Mouse (Mus musculus): Measurements from ENCODE around the gene Myh2. TPM values are rescaled to one million over a fixed set of nuclear protein-coding genes. Genes with fewer than 3 reads are reported as not detected.

Gene Myh2
- not detected in 2 replicates for total RNA-seq (2017)

DNA sequence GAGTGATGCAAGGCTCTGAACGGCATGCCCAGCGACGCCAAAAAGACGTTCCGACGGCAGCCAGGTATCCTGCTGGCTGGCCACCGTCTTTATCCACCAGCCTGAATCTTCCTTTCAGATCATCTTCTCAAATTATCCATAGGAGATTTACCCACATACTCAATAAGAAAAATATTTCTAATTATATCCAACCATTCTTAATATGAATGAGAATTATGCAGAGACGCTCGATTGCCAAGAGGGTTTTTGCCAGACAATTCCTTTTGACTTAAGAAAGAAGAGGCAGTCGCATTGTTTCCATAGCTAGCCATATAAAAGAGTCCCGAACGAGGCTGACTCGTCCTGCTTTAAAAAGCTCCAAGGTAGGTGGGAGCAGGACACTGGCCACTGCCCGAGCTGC is at the start of gene Myh2:
TSS of gene Myh2 (plus strand) at position 301 of the 400 bp plus-strand sequence.
- no peak for ATAC-seq (replicated peaks in 1 of 2; ENCODE audit: insufficient read depth in 1 of 2, low FRiP score in 2 of 2, low TSS enrichment in 1 of 2, low read depth in 1 of 2, poor library complexity in 2 of 2, severe bottlenecking in 2 of 2)

DNA sequence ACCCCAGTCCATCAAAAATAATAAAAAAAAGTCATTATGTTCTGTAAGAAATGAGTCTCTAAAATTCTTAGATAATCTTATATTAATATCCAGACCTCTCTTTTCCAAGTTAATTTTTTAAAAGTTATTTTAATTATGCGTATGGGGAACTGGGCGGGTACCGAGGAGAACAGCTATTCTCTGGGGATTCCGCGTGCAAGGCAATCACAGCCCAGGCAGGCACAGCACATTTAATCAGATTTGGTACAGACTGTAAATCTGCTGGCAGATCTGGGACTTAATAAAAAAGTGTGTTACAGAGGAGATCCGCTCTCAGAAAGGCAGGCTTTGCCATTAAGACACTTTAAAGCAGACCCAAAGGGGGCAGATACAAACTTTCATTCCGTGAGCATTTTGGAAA is 45.9 kb upstream of the Myh2 start:
- no peak for ATAC-seq (replicated peaks in 1 of 2; ENCODE audit: insufficient read depth in 1 of 2, low FRiP score in 2 of 2, low TSS enrichment in 1 of 2, low read depth in 1 of 2, poor library complexity in 2 of 2, severe bottlenecking in 2 of 2)

DNA sequence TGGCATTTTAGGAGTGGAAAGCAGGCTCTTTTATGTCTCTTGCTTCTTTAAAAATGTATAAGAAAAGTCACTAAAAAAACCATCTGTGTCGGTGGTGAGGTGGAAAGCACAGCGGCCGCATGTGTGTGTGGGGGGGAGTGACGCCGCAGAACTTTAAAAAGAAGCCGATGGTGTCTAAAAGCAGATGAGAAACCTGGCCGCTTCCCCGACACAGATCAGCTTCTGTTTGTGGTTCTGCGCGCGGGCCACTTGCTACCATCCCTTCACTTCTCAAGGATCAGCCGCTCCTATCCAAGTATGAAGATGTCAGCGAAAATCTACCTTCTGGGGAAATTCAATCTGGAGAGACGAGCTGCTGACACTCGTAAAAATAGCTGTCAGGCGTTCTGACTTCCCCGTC is 45.5 kb upstream of the Myh2 start:
- no peak for ATAC-seq (replicated peaks in 1 of 2; ENCODE audit: insufficient read depth in 1 of 2, low FRiP score in 2 of 2, low TSS enrichment in 1 of 2, low read depth in 1 of 2, poor library complexity in 2 of 2, severe bottlenecking in 2 of 2)

DNA sequence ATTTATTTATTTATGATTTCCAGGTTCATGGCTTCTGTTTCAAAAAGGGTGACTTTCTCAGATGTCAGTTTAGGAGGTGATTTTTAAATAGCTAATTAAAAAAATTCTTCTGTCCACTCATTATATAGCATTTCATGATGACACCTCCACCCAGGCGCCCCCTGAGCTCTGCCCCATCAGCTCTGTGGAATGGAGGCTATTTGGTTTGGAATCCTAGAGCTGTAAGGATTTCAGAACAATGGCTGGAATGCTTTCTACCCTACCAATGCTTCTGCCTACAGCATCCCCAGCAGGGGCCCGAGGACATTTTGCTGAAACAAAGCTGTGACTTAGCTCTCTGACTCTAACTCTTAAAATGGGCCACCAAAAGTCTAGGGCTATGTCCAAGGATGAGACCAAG is 37.3 kb upstream of the Myh2 start:
- ATAC-seq (replicated peaks in 1 of 2; ENCODE audit: insufficient read depth in 1 of 2, low FRiP score in 2 of 2, low TSS enrichment in 1 of 2, low read depth in 1 of 2, poor library complexity in 2 of 2, severe bottlenecking in 2 of 2), result no peak

DNA sequence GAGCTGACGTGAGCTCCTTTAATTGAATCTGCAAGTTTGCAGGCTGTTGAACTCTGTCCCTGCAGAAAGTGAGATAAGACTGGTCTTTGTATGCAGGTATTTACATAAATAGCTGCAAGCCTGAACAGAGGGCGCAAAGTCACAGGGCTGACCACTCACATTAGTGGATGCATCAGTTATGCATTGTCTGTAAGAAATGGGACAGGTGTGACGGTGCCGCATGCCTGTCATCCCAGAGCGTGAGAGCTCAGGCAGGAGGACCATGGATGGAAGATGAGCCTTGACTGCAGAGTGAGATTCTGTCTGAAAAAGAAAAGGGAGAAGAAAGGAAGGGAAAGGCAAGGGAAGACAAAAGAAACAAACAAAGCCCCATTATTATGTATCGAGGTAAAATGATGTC is 36.2 kb upstream of the Myh2 start:
- ATAC-seq (replicated peaks in 1 of 2; ENCODE audit: insufficient read depth in 1 of 2, low FRiP score in 2 of 2, low TSS enrichment in 1 of 2, low read depth in 1 of 2, poor library complexity in 2 of 2, severe bottlenecking in 2 of 2), result no peak

DNA sequence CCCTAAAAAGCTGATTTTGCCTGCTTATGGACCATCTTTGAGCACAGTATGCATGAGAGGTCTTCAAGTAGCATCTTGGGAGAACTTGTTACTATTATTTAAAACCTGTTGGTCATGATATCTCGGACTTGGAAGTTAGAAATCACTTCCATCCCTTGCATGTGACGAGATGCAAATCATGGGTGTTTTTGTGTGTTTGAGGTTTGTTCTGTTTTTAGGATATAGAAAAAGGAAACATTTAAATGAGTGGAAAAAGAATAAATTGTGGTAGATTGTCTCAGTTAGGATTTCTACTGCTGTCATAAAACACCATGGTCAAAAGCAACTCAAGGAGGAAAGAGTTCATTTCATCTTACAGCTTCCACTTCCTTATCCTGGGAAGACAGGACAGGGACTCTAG is 35.3 kb upstream of the Myh2 start:
- no peak for ATAC-seq (replicated peaks in 1 of 2; ENCODE audit: insufficient read depth in 1 of 2, low FRiP score in 2 of 2, low TSS enrichment in 1 of 2, low read depth in 1 of 2, poor library complexity in 2 of 2, severe bottlenecking in 2 of 2)

DNA sequence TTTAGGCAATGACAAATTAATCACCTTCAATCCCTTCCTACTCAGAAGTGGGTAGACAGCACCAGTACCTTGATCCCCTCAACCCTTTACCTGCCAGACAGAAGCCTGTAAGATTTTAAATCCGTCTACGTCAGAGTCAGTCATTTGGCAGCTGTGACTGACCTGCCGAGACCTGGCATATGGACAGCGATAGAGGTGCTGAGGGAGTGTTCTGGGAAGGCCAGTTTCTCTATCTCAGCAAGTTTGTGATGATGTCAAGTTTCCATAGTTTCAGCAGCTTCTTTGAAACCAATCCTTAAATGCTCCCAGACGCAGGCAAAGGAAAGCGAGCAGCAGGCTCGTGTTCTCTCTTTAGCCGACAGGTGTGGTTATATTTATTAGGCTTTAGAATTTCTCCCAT is 31.3 kb upstream of the Myh2 start:
- ATAC-seq (replicated peaks in 1 of 2; ENCODE audit: insufficient read depth in 1 of 2, low FRiP score in 2 of 2, low TSS enrichment in 1 of 2, low read depth in 1 of 2, poor library complexity in 2 of 2, severe bottlenecking in 2 of 2), result no peak

DNA sequence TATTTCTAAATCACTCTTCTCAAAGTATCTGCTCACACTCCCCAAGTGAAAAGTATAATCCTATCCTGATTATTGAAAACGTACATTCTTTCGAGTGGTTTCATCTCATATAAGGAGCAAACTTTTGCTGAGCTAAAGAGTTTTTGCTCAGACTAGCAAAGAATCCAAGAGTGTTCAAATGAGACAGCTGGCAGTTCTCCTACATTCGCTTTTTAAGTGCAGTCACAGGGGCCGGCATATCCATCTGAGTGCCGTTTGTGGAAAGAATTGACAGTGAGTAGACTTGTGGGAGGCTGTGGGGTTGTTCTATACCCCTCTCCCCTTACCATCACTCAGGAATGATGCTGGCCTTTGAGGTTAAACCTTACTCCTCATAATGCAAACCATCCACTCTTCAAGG is 30.7 kb upstream of the Myh2 start:
- no peak for ATAC-seq (replicated peaks in 1 of 2; ENCODE audit: insufficient read depth in 1 of 2, low FRiP score in 2 of 2, low TSS enrichment in 1 of 2, low read depth in 1 of 2, poor library complexity in 2 of 2, severe bottlenecking in 2 of 2)

DNA sequence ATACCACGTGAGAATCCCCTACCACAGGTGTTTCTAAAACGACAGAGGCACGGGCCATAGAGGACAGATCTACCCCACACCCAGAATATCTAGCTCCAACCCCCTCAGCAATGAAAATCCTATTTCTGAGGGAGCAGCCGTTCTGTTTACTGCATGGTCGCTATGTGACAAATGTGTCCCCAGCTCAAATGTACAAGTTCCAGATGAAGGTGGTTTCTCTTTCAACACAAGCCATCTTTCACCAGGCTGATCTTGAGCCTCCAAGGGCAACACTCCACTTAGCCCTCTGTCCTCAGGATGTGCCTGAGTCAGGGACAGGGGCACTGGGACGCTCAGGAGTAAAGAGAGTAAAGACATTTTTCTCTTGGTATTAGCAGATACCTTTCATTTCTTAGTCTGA is 29.8 kb upstream of the Myh2 start:
- no peak for ATAC-seq (replicated peaks in 1 of 2; ENCODE audit: insufficient read depth in 1 of 2, low FRiP score in 2 of 2, low TSS enrichment in 1 of 2, low read depth in 1 of 2, poor library complexity in 2 of 2, severe bottlenecking in 2 of 2)

DNA sequence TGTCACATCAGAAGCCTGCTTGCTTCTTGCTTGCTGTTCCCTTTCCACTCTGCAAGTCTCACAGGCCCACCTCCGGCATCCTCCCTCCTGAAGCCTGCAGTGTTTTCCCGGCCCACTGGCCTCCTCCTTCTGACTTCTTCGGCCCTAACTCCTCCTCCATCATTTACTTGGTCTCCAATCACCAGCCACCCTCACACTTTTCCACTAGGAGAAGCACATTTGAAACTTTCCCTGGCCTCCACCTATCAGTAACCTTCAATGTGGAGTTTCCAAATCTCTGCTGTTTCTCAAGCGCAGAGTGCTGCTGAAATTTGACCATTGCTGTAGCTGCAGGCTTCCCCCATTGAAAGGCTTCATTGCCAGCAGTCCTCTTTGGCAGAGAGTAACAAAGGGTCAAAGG is 28.8 kb upstream of the Myh2 start:
- ATAC-seq (replicated peaks in 1 of 2; ENCODE audit: insufficient read depth in 1 of 2, low FRiP score in 2 of 2, low TSS enrichment in 1 of 2, low read depth in 1 of 2, poor library complexity in 2 of 2, severe bottlenecking in 2 of 2), result no peak

DNA sequence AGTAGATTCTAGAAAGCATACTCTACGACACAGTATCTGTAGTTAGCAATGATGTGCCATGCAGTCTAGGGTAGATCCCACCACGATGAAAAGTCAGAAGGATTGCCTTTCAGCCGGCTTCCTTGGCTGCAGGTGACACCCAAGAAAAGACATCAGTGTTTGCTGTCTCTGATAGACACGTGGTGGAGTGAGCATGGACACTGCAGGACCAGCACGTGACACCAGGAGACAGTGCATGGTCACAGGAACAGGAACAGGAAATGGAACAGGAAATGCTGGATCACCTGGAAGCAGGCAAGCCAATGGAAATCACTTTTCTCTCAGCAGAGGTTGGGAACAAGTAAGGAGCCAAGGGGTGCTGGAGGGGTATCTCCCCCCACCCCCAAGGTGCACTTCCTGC is 27.8 kb upstream of the Myh2 start:
- ATAC-seq (replicated peaks in 1 of 2; ENCODE audit: insufficient read depth in 1 of 2, low FRiP score in 2 of 2, low TSS enrichment in 1 of 2, low read depth in 1 of 2, poor library complexity in 2 of 2, severe bottlenecking in 2 of 2), result no peak

DNA sequence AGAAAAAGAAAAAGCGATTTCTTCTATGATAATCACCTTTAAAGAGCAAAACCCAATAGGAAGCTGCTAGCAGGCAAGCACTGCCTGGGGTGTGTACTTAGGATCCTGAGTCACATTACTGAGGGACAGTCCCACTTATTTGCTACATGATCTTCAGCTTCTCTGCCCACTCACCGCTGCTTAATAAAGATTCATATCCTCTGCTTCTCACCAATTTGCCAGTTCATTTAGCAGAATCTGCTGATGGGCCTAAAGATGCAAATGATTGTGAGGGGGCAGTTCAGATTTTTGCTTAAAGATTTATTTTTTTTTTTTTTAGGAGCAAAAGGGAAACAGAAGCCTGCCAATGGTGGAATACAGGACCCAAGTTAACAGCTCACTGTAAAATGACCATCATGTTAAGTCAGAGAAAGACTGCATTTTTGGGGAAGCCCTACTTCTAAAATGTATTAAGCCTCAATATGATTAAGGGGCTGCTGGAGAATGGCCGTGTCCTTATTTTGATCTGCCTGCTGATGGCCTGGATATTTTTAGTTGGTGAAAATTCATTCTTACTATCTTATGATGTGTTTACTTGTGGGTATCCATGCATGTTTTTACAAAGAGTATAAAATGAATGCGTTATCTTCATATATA is 26.8 kb upstream of the Myh2 start:
- ATAC-seq (replicated peaks in 1 of 2; ENCODE audit: insufficient read depth in 1 of 2, low FRiP score in 2 of 2, low TSS enrichment in 1 of 2, low read depth in 1 of 2, poor library complexity in 2 of 2, severe bottlenecking in 2 of 2), result no peak

DNA sequence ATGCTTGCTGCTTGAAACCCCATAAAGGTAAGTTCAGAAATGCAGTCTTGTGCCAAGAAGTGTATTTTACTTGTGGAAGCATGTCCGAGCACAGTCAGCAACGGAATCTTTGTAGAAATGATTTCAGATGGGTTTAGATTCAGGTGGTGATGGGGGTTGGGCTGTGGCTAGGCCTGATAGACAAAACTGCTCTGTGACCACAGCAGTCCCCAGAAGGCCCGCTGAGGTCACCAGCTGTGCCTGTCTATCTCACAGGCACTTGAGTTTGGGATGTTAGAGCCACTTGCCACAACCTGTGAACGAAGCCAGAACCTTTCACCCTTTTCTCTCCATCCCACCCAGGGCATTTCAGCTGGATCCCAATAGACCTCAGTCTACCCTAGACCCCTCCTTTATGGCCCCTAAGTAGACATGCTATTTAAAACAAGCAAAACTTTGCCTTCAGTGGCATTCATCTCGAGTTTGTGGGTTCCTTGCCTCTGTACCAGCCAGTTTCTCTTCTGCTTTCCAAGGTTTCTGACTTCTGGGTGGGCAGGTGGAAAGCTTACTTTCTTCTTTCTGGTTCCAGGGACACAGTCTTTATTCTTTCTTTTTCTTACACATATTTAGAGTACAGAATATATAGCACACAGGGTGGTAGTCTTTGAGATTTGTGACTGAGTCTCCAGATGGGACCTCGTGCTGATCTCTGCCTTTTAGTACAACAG is 26.1 kb upstream of the Myh2 start:
- ATAC-seq (replicated peaks in 1 of 2; ENCODE audit: insufficient read depth in 1 of 2, low FRiP score in 2 of 2, low TSS enrichment in 1 of 2, low read depth in 1 of 2, poor library complexity in 2 of 2, severe bottlenecking in 2 of 2), result no peak

DNA sequence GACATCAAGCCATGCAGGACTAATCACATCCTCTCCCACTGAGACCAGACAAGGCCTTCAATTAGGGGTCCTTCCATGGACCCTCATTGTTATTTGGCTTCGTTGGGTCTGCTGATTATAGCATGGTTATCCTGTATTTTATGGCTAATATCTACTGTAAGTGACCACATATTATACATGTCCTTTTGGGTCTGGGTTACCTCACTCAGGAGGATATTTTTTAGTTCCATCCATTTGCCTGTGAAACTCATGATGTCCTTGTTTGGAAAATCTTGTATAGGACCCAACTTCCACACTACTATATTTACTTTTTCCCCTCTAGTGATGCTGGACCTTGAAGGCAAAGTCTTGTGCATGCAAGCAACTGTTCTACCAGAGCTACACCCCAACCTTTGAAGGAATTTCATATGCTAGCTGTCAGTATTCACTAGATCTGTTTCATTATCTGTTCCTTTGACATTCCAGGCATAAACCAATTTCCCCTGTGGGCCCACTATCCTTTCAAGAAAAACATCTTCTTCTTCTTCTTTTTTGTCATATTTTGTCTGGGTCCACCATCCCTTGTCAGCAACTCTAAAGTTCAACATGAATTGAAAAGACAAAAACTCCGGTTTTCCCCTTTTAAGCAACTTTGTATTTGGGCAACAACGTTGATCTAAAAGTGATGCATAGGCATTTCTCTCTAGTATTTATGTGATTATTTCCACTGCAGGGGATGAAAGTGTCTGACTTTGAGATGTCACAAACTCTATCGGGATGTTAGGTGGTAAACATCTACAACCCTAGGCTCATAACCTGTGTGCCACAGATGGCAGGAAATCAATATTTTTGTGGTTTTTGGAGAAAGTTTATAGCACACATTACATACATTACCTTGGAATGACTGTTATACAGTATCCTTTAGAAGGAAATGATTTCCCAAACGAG is 25.1 kb upstream of the Myh2 start:
- no peak for ATAC-seq (replicated peaks in 1 of 2; ENCODE audit: insufficient read depth in 1 of 2, low FRiP score in 2 of 2, low TSS enrichment in 1 of 2, low read depth in 1 of 2, poor library complexity in 2 of 2, severe bottlenecking in 2 of 2)

DNA sequence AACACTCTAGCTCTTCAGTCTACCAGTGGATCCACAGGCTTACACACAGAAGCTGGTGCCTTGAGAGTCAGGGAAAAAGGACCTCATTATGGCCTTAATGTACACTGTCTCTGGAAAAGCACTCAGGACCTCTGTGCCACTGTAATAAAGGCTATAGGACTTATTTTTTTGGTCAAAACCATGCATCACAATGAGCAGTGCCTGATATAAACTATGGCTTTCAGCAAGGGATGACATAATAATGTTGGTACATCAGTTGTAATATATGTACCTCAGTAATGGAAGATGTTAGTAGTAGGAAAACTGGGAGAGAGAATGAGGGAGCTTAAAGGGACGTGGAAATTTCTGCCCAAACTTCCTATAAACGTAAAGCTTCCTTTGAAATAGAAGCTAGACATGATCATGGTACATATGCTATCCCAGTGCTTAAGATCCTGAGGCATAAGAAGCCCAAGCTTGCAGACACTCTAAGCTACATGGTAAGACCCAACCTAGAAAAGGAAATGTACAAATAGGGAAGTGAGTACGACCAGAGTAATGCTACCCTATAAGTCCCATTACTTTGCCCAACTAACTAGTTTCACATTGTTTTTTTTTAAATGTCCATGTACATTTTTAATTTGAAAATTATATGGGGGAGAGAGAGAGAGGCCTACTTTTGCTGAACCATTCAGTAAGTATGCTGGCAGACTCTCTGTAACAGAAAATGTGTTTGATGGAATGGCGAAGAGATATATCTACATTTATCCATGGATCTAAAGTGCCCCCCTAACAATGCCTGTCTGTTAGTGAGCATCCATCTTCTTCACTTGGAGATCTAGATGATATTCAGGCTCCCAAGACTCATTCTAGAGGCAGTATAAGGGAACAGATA is 24.2 kb upstream of the Myh2 start:
- no peak for ATAC-seq (replicated peaks in 1 of 2; ENCODE audit: insufficient read depth in 1 of 2, low FRiP score in 2 of 2, low TSS enrichment in 1 of 2, low read depth in 1 of 2, poor library complexity in 2 of 2, severe bottlenecking in 2 of 2)

DNA sequence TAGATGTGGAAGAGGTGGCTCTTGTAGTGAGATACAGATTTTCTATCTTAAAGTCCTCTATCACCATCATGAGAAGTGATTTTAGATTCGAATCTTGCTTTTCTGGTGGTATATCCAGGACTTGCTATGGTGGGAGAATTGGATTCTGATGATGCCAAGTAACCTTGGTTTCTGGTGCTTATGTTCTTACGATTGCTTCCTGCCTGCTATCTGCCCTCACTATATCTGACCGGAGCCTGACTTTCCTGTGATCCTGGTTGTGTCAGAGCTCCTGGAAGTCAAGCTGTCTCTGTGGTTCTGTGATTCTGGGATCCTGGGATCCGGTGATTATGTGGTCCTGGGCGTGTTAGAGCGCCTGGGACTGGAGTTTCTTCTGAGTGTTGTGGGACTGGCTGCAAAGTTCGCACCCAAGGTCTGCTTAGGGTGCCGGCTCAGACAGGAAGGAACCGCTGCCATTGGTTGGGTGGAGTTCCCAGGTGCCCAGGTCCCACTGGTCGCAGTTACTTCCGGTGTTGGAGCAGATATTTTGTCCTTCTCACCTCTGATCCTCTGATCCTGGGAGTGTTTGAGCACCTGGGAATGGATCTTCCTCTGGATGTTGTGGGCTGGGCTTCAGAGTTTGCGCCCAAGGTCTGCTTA is 23.4 kb upstream of the Myh2 start:
- ATAC-seq (replicated peaks in 1 of 2; ENCODE audit: insufficient read depth in 1 of 2, low FRiP score in 2 of 2, low TSS enrichment in 1 of 2, low read depth in 1 of 2, poor library complexity in 2 of 2, severe bottlenecking in 2 of 2), result no peak

All from hematopoietic stem cell, adult 5-6 weeks (primary cell).